Mouse (Mus musculus) erythroblast, embryonic 14.5 days (primary cell): ENCODE data around the gene Syce3.

Source experiments
- GATA1 ChIP-seq: IDR thresholded peaks from 2 replicates; pipeline ENCODE4 v1.6.1; 2012; ENCODE audit warnings: low read length, inconsistent platforms, mixed read lengths
- TAL1 ChIP-seq: IDR thresholded peaks from 3 replicates; pipeline ENCODE4 v1.6.1; 2012; ENCODE audit warnings: low read length, inconsistent platforms, mixed read lengths

DNA sequence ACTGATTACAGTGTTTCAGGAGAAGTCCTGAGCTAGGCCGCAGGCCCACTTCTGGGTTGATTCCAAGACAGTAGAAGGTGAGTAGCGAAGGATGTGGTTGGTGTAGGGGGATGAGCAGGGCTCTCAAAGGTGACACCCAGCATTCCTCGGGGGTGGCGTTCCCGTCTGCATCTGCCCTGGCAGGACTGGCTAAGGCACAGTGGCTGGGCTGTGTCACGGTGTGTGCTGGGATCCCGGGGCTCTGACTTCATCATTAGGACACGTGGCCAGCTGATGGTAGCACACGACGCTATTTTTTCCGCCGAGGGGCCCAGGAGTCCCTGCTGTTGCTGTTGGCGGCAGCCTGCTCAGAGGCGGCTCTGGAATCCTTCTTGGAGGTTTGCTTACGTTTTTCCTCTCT is 59.0 kb downstream of the Syce3 start:
- TF ChIP-seq GATA1 (no peak), TAL1 (no peak)
